Mouse (Mus musculus): Measurements from ENCODE around the gene Ccnb1ip1. TPM values are rescaled to one million over a fixed set of nuclear protein-coding genes. Genes with fewer than 3 reads are reported as not detected.
A peak's percentile ranks its signal among the peaks of the same experiment; 100 is the strongest.

Gene Ccnb1ip1
- total RNA-seq, 2 experiments from 2014 or later, result not detected

DNA sequence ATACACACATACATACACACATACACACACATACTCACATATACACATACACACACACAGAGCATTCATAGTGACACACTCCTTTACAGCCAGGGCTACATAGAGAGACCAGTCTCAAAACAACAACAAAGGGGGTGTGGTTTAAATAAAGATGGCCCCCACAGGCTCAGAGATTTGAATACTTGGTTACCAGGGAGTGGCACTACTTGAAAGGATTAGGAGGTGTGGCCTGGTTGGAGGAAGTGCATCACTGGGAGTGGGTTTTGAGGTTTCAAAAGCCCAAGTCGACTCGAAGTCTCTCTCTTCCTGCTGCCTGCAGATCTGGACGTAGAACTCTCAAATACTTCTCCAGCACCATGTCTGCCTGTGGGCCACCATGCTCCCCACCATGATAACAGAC, 25.4 kb downstream of the Ccnb1ip1 start:
- no peak for DNase-seq

DNA sequence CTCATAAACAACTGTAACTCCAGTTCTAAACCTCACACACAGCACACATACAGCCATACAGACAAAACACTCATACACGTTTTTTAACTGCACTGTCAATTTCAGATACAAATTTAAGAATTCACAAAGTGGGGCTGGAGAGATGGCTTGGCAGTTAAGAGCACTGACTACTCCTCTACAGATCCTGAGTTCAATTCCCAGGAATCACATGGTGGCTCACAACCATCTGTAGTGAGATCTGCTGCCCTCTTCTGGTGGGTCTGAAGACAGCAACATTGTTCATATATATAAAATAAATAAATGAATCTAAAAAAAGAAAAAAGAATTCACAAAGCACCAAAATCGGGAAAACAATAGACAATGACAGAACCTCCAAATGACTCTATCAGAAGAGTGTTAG, 36.2 kb downstream of the Ccnb1ip1 start:
- no peak for DNase-seq

DNA sequence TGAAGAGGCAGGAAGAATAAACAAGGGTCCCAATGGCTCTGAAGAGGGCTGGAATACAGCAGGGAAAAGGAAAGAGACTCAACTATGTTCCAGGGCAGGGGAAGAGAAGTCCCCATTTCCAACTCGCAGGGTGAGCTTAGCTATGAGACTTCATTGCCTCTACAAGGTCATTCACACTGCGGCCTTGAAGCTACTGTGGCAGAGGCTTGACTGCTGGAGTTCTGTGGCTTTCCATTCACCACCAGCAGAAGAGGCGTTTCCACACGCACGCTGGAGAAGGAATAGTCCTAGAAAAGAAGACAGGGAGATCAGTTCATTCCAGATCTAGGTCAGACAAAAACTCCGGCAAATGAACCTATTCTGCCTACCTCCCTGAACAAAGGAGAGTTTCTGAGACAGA, 41.8 kb downstream of the Ccnb1ip1 start:
- DNase-seq, result no peak

DNA sequence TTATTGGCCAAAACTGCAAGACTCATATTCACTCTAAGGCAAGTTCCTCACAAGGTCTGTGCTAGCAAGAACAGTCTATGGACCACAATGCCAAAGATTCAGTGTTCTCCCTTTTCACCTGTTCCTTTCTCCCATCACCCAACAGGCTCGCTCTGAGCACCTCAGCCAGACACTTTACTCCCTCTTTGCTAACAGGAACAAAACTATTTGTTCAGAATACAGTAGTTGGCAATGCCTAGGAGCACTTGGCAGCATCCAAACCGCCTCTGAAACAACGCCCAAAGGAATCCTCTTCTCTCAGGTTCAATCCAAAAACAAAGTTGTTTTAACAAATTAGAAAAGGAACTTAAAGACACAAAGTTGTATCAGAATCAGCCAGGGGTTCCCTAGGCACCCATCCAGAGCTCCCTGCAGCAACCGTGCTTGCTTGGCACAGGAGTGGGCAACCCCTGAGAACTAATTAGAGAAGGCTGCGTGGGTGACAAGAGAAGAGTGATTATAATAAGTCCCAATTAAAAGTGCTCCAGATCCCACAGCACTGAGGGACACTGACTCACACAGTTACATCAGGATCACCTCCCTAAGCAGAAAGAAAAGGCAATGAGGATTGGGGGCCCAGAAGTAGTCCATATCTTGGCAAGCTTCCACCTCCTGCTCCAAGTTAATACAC, 49.0 kb downstream of the Ccnb1ip1 start:
- peak in 1 of 2 experiments; percentile 21 for DNase-seq

DNA sequence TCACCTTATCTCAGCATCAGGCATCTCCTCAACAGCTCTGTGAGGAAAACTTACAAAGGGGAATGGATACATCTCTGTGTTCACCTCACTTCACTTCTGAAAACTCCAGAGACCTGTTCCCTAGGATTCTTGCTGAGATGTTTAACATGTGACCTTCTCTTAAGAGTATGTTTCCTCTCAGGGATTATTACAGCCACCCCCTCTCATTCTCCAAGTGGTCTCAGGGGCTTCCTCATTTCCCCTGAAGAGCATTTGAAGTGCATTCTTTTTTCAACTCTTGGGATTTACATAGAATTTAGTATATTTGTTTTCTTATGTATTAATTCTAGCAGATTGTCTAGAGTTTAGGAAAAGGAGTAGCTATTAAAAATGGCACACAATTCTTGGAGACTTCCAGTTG, 62.5 kb downstream of the Ccnb1ip1 start, which contains the start of gene Olfr749:
TSS of gene Olfr749 (minus strand) at position 101 of the 400 bp plus-strand sequence.
- DNase-seq, result no peak

DNA sequence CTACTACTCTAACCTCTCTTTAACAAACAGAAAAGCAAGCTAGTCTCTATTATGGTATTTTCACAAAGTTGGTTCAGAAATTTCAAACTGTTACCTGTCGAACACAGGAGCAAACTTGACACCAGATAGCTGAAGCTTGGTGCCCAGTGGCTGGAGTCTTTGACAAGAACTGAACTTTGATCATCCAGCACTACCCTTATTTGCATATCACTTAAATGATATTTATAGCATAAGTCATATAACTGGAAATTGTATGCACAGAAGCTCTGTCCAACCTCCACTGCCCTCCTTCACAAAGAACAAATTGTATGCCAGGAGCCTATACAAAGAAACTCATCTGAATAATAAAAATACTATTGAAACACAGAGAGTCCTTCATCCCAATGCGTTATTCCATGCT, 65.9 kb downstream of the Ccnb1ip1 start:
- DNase-seq, result no peak

DNA sequence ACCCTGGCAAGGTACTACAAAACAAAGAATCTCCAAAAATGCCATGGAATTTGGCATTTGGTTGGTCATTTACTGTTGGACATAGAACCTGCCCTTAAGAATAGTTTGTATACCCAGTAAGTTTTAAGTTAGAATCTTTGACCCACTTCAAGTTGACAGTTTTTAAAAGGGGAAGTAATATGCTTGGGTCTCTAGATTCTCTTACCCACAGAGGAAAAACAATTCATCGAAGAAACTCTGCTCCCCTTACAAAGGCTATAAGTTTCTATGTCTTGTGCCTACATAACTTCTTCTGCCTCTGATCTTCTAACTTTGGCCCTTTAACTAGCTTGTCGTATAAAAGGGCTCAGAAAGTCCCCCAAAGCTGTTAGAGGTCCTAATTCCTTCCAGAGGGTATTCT, 67.2 kb downstream of the Ccnb1ip1 start:
- no peak for DNase-seq

Other genes starting within 250 kb of the Ccnb1ip1 start
- gene Olfr744, start 192.9 kb downstream of the Ccnb1ip1 start, total RNA-seq (2021), result not detected
- not detected for gene Olfr745, start 168.3 kb downstream of the Ccnb1ip1 start, total RNA-seq (2021)
- not detected for gene Olfr746, start 160.6 kb downstream of the Ccnb1ip1 start, total RNA-seq (2021)
- gene Olfr747, start 114.5 kb downstream of the Ccnb1ip1 start, total RNA-seq (2021), result not detected
- gene Olfr748, start 100.4 kb downstream of the Ccnb1ip1 start, total RNA-seq (2021), result not detected
- gene Olfr749, start 62.6 kb downstream of the Ccnb1ip1 start, total RNA-seq (2021), result not detected
- gene Ttc5, start 22.2 kb downstream of the Ccnb1ip1 start, total RNA-seq (2021), result 10 to 100 TPM; 63.5 to 65.5 TPM
- 10 to 100 TPM; 25.3 to 31.1 TPM for gene Parp2, start 109 bp upstream of the Ccnb1ip1 start, total RNA-seq (2021)
- gene Tep1, start 62.8 kb upstream of the Ccnb1ip1 start, total RNA-seq (2021), result 1 to 10 TPM; 2.0 to 4.6 TPM
- gene Klhl33, start 89.8 kb upstream of the Ccnb1ip1 start, total RNA-seq (2021), result 1 to 10 TPM; 3.6 to 5.2 TPM
- 10 to 100 TPM; 37.3 to 44.1 TPM for gene Osgep, start 117.2 kb upstream of the Ccnb1ip1 start, total RNA-seq (2021)
- gene Apex1, start 117.2 kb upstream of the Ccnb1ip1 start, total RNA-seq (2021), result 10 to 100 TPM; 67.9 to 72.3 TPM
- gene Pip4p1, start 123.1 kb upstream of the Ccnb1ip1 start, total RNA-seq (2021), result 100 to 1,000 TPM in 1 of 2 experiments, 10 to 100 TPM in 1; 89.8 to 103 TPM
- 10 to 100 TPM; 12.8 to 13.2 TPM for gene Pnp, start 123.3 kb upstream of the Ccnb1ip1 start, total RNA-seq (2021)
- 10 to 100 TPM; 14.2 to 17.0 TPM for gene Gm49342, start 136.8 kb upstream of the Ccnb1ip1 start, total RNA-seq (2021)
- under 1 TPM; 0.81 to 0.95 TPM for gene Pnp2, start 148.3 kb upstream of the Ccnb1ip1 start, total RNA-seq (2021)
- gene Rnase10, start 200.0 kb upstream of the Ccnb1ip1 start, total RNA-seq (2021), result not detected
- gene Rnase9, start 234.1 kb upstream of the Ccnb1ip1 start, total RNA-seq (2021), result not detected
- not detected for gene Rnase11, start 242.4 kb upstream of the Ccnb1ip1 start, total RNA-seq (2021)
- gene Rnase12, start 249.9 kb upstream of the Ccnb1ip1 start, total RNA-seq (2021), result not detected

All from layer of hippocampus, postnatal 36 days (tissue).